Mouse (Mus musculus) hindbrain, postnatal 0 days (tissue): ENCODE measurements around the gene Edem2. TPM values are rescaled to one million over a fixed set of nuclear protein-coding genes. Genes with fewer than 3 reads are reported as not detected.

ENCODE experiments used
- ATAC-seq: fragments of 200-750 bp; cut with Nextera tagmentation; 2 replicates; pipeline ENCODE4 v1.8.0; 2017; ENCODE audit warnings: mild to moderate bottlenecking, moderate TSS enrichment, moderate library complexity
- DNase-seq: peaks from one replicate; pipeline ENCODE4 v3.0.0-alpha.2; 2015; ENCODE audit warnings: low spot score
- H3K27ac ChIP-seq: fragments of 300-500 bp; sonication (generic); 2 replicates; pipeline ENCODE4 v1.5.1; 2014; ENCODE audit warnings: mild to moderate bottlenecking
- H3K27me3 ChIP-seq: fragments of 300-500 bp; sonication (generic); 2 replicates; pipeline ENCODE4 v1.6.1; 2014; ENCODE audit warnings: low read length, mixed read lengths; ENCODE audit not compliant: insufficient read depth
- H3K36me3 ChIP-seq: fragments of 300-500 bp; sonication (generic); 2 replicates; pipeline ENCODE4 v1.6.1; 2014; ENCODE audit warnings: low read length, mixed read lengths; ENCODE audit not compliant: insufficient read depth
- H3K4me1 ChIP-seq: fragments of 300-500 bp; sonication (generic); 2 replicates; pipeline ENCODE4 v1.6.1; 2014; ENCODE audit warnings: antibody characterized with exemption, low read length, mixed read lengths; ENCODE audit not compliant: insufficient read depth
- H3K4me2 ChIP-seq: fragments of 300-500 bp; sonication (generic); 2 replicates; pipeline ENCODE4 v1.6.1; 2014; ENCODE audit warnings: low read depth, mild to moderate bottlenecking, low read length, moderate library complexity, mixed read lengths
- H3K4me3 ChIP-seq: fragments of 300-500 bp; sonication (generic); 2 replicates; pipeline ENCODE4 v1.5.1; 2014; ENCODE audit warnings: low read length
- H3K9ac ChIP-seq: fragments of 300-500 bp; sonication (generic); replicated peaks from 2 replicates; pipeline ENCODE4 v1.6.1; 2014; ENCODE audit warnings: mild to moderate bottlenecking, low read length, moderate library complexity, mixed read lengths
- H3K9me3 ChIP-seq: fragments of 300-500 bp; sonication (generic); 2 replicates; pipeline ENCODE4 v1.6.1; 2016; ENCODE audit warnings: low read length, mixed read lengths
- CTCF ChIP-seq: IDR thresholded peaks from 2 replicates; pipeline ENCODE4 v1.5.1; 2016; ENCODE audit warnings: antibody characterized with exemption, control low read depth, low read depth
- WGBS: fragments of 180-500 bp; shearing (Covaris S2); extraction: QIAGEN DNeasy Blood & Tissue Kit; methylation state at CpG from one replicate; pipeline ENCODE4 v1.1.7; 2014; 5-methylcytosine and 5-hydroxymethylcytosine counted together
- polyA plus RNA-seq: library from polyadenylated mRNA; unstranded; fragments of >200 nt; fragmentation: Nextera tagmentation; extraction: Ambion mirVana; gene quantifications from 2 replicates; pipeline ENCODE4 v1.2.1, GENCODE M21; 2015
- total RNA-seq: library from RNA; depleted of rRNA; stranded (reverse); fragments of >200 nt; gene quantifications from 2 replicates; pipeline ENCODE4 v1.2.3, GENCODE M21; 2014; rRNA removed

Edem2 gene
- total and polyA plus RNA-seq, 2 experiments from 2014 or later: 27.9 to 40.7 TPM

GRCm38 (mm10) chr2:155663910-155664460 is 65.3 kb downstream of the Edem2 start:
- Histone ChIP-seq H3K27ac (no peak overlapping the region), H3K4me2 (no peak overlapping the region), H3K4me3 (no peak overlapping the region), H3K9ac (no peak overlapping the region), H3K36me3 (peaks cover 40% of the 10 kb centered on the region), H3K9me3 (no peaks in the 10 kb centered on the region), H3K27me3 (no peaks in the 10 kb centered on the region), H3K4me1 (no peaks in the 10 kb centered on the region)
- DNase-seq: no peak
- 80% methylated on average over 6 of the region's 6 CpGs for WGBS
- TF ChIP-seq CTCF: no peak
- ATAC-seq: no peak

GRCm38 (mm10) chr2:155663097-155663496 is 66.2 kb downstream of the Edem2 start:
- ATAC-seq (peak; percentile 62; the same call in 1 of the 2 replicates), DNase-seq (peak; percentile 88)
- no peaks in the 10 kb centered on the region for H3K9me3 ChIP-seq
- H3K4me3 ChIP-seq: no peak overlapping the region
- peaks cover 45% of the 10 kb centered on the region for H3K36me3 ChIP-seq
- peak; percentile 81 for TF ChIP-seq CTCF
- no peaks in the 10 kb centered on the region for H3K27me3 ChIP-seq
- H3K9ac ChIP-seq: no peak overlapping the region
- 16% methylated on average over 5 of the region's 5 CpGs for WGBS
- H3K27ac ChIP-seq: no peak overlapping the region
- no peaks in the 10 kb centered on the region for H3K4me1 ChIP-seq
- no peak overlapping the region for H3K4me2 ChIP-seq

GRCm38 (mm10) chr2:155662390-155662789 is 66.9 kb downstream of the Edem2 start:
- peaks cover 45% of the 10 kb centered on the region for H3K36me3 ChIP-seq
- no peaks in the 10 kb centered on the region for H3K4me1 ChIP-seq
- 80% methylated on average over 5 of the region's 5 CpGs for WGBS
- no peak for ATAC-seq
- no peak for DNase-seq
- H3K9me3 ChIP-seq: no peaks in the 10 kb centered on the region
- no peak overlapping the region for H3K4me3 ChIP-seq
- no peak for TF ChIP-seq CTCF
- H3K27me3 ChIP-seq: no peaks in the 10 kb centered on the region
- no peak overlapping the region for H3K27ac ChIP-seq
- no peak overlapping the region for H3K4me2 ChIP-seq
- no peak overlapping the region for H3K9ac ChIP-seq

- Histone ChIP-seq H3K27me3 (no peaks in the 10 kb centered on the region), H3K9me3 (no peaks in the 10 kb centered on the region), H3K4me3 (no peak overlapping the region), H3K4me2 (no peak overlapping the region), H3K9ac (no peak overlapping the region), H3K36me3 (peaks cover 64% of the 10 kb centered on the region), H3K27ac (no peak overlapping the region), H3K4me1 (no peaks in the 10 kb centered on the region)
- ATAC-seq (no peak), DNase-seq (no peak)
- 42% methylated on average over 6 of the region's 6 CpGs for WGBS
- TF ChIP-seq CTCF: no peak
These were observed 73.4 kb downstream of the Edem2 start for GRCm38 (mm10) chr2:155655759-155656372.

DNA sequence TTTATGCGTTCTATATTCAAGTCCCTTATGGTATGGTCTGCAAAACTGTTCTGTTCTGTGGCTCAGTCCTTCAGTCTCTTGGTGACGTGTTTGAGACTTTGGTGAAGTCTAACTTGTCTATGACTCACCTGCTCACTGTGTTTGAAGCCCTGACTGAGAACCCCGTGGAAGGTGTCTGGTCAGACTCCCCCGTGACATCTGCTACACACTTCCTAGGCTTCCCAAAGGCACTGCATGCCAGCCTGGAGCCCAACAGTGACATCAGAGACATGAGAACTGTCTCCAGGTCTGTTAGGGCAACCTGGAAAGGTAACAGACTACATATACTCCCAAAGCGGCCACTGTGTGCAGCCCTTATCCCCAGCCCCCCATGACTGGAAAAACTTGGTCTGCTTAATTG is 76.7 kb downstream of the Edem2 start:
- H3K9me3 ChIP-seq: no peaks in the 10 kb centered on the region
- peaks cover 70% of the 10 kb centered on the region for H3K36me3 ChIP-seq

More for the DNA sequence above, 76.7 kb downstream of the Edem2 start:
- Histone ChIP-seq H3K4me2 (no peak overlapping the region), H3K4me3 (no peak overlapping the region), H3K4me1 (no peaks in the 10 kb centered on the region), H3K9ac (no peak overlapping the region), H3K27ac (no peak overlapping the region), H3K27me3 (no peaks in the 10 kb centered on the region)
- 96% methylated on average over 5 of the region's 5 CpGs for WGBS
- TF ChIP-seq CTCF: no peak
- ATAC-seq (no peak), DNase-seq (no peak)

Other genes starting within 250 kb of the Edem2 start
- 40.0 and 42.7 TPM in 2 replicates for gene Acss2, start 211.5 kb downstream of the Edem2 start, total RNA-seq
- gene Acss2, start 211.5 kb downstream of the Edem2 start, polyA plus RNA-seq: 23.7 and 27.5 TPM in 2 replicates
- 201 and 255 TPM in 2 replicates for gene Ggt7, start 211.2 kb downstream of the Edem2 start, total RNA-seq
- 97.5 and 104 TPM in 2 replicates for gene Ggt7, start 211.2 kb downstream of the Edem2 start, polyA plus RNA-seq
- 5.6 and 14.7 TPM in 2 replicates for gene Gss, start 136.7 kb downstream of the Edem2 start, total RNA-seq
- gene Gss, start 136.7 kb downstream of the Edem2 start, polyA plus RNA-seq: 15.3 and 15.4 TPM in 2 replicates
- gene Myh7b, start 118.3 kb downstream of the Edem2 start, total RNA-seq: 0.18 and 3.1 TPM in 2 replicates
- gene Myh7b, start 118.3 kb downstream of the Edem2 start, polyA plus RNA-seq: 3.4 and 3.9 TPM in 2 replicates
- gene Trpc4ap, start 37.1 kb downstream of the Edem2 start, total RNA-seq: 169 and 172 TPM in 2 replicates
- 127 and 129 TPM in 2 replicates for gene Trpc4ap, start 37.1 kb downstream of the Edem2 start, polyA plus RNA-seq
- not detected in 2 replicates for gene Gm17581, start 6.4 kb upstream of the Edem2 start, total RNA-seq
- gene Gm17581, start 6.4 kb upstream of the Edem2 start, polyA plus RNA-seq: not detected in 2 replicates
- 1.1 and 1.4 TPM in 2 replicates for gene Procr, start 21.6 kb upstream of the Edem2 start, total RNA-seq
- gene Procr, start 21.6 kb upstream of the Edem2 start, polyA plus RNA-seq: 1.6 and 2.6 TPM in 2 replicates
- gene Mmp24, start 45.9 kb upstream of the Edem2 start, total RNA-seq: 161 and 179 TPM in 2 replicates
- gene Mmp24, start 45.9 kb upstream of the Edem2 start, polyA plus RNA-seq: 12.2 and 12.4 TPM in 2 replicates
- 31.9 and 35.4 TPM in 2 replicates for gene BC029722, start 90.0 kb upstream of the Edem2 start, total RNA-seq
- 52.2 and 53.4 TPM in 2 replicates for gene BC029722, start 90.0 kb upstream of the Edem2 start, polyA plus RNA-seq
- 105 and 110 TPM in 2 replicates for gene Eif6, start 97.5 kb upstream of the Edem2 start, total RNA-seq
- gene Eif6, start 97.5 kb upstream of the Edem2 start, polyA plus RNA-seq: 138 and 144 TPM in 2 replicates
- gene Fam83c, start 105.4 kb upstream of the Edem2 start, total RNA-seq: not detected in 2 replicates
- gene Fam83c, start 105.4 kb upstream of the Edem2 start, polyA plus RNA-seq: 0.10 and 0.15 TPM in 2 replicates
- gene Uqcc1, start 200.8 kb upstream of the Edem2 start, total RNA-seq: 38.0 and 39.4 TPM in 2 replicates
- 55.6 and 61.4 TPM in 2 replicates for gene Uqcc1, start 200.8 kb upstream of the Edem2 start, polyA plus RNA-seq
- gene Gm15557, start 211.3 kb upstream of the Edem2 start, total RNA-seq: not detected in 2 replicates
- gene Gm15557, start 211.3 kb upstream of the Edem2 start, polyA plus RNA-seq: not detected in 2 replicates
- 1.3 and 3.4 TPM in 2 replicates for gene Gdf5, start 215.9 kb upstream of the Edem2 start, total RNA-seq
- 0.95 and 1.3 TPM in 2 replicates for gene Gdf5, start 215.9 kb upstream of the Edem2 start, polyA plus RNA-seq
- gene Cep250, start 227.0 kb upstream of the Edem2 start, total RNA-seq: 20.8 and 24.9 TPM in 2 replicates
- 11.9 and 13.1 TPM in 2 replicates for gene Cep250, start 227.0 kb upstream of the Edem2 start, polyA plus RNA-seq